Mouse (Mus musculus) urinary bladder, postnatal 10 days (tissue): ENCODE data around the gene Tas2r121.
"Not testable (repeated sequence)": the region's sequence is repeated elsewhere in the genome, so short reads cannot be mapped to it uniquely, and the experiment has no call there.

ENCODE experiments used
- DNase-seq: peaks from one replicate; pipeline ENCODE4 v3.0.0; 2022; ENCODE audit warnings: low spot score

Gene Tas2r121

DNA sequence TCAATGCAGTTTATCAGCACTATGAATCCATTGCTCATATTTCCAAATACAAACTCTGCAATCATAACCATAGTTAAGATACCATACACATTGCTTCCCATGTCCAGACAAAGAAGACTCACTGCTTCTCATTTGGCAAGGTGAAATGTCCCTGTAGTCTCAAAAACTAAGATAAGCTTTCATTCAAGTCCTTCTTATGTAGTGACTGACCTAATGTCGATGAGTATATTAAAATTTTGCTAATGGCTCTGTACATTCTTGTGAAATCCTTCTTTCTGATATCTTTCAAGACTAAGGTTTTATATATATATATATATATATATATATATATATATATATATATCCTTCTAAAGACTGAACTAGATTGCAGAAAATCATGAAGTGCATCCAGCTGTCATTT, at the start of gene Tas2r121:
Tas2r121 (minus strand) TSS at position 101 of the 400 bp plus-strand sequence.
- no peak for DNase-seq

DNA sequence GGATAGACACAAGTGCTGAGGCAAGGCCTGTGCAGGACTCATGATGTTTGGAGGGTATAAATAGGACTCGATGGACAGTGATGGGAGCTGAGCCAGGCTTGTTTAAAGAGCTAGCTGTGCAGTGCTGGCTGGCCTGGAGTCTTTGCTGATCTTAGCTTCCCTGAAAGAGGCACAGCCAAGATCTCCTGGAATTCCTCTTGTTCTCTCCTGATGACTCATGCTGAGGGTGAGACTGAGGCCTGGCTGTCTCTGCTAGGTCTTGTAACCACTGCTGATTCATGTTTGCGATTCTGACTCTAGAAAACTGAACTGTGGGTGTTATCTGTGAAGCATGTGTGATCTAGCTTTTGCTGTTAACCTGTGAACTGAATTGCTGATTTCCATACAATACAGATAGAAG, 49.4 kb upstream of the Tas2r121 start:
- no peak for DNase-seq

DNA sequence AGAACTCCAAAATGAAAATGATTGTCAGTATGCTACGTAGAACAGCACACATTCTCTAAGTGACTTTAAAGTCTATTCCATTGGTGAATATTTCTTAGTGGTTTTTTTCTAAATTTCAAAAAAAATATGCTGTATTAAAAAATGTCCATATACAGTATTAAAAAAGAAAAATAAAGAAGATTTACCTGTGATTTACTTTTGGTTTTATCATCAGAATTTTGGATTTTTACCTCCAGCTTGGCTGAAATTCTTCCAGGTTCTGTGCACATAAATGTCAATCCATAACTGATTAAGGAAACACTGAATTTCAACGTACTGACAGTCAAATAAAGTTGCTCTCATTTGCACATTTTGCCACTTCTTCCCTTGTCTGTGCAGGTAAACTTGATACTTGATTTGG, 37.1 kb upstream of the Tas2r121 start, which contains the start of gene Tas2r115:
Tas2r115 (minus strand) TSS at position 101 of the 400 bp plus-strand sequence.
- DNase-seq = no peak

DNA sequence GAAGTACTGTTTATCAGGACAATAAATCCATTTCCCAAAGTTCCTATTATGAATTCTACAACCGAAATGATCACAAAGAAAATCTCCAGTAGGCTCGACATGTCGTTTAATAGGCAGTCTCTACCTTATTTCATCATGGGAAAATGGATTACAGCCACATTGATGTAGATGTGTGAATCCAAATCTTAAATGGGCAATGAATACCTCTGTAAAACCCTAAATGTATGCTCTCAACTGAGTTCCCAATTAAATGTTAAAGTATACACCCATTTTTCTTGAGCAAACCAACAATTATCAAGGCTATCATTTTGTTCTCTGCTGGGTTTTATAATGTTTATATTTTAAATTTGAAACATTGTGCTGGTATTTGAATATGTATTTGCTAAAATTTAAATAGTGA, 11.0 kb upstream of the Tas2r121 start, which contains the start of gene Tas2r122:
Tas2r122 (minus strand) TSS at position 101 of the 400 bp plus-strand sequence.
- no peak for DNase-seq

DNA sequence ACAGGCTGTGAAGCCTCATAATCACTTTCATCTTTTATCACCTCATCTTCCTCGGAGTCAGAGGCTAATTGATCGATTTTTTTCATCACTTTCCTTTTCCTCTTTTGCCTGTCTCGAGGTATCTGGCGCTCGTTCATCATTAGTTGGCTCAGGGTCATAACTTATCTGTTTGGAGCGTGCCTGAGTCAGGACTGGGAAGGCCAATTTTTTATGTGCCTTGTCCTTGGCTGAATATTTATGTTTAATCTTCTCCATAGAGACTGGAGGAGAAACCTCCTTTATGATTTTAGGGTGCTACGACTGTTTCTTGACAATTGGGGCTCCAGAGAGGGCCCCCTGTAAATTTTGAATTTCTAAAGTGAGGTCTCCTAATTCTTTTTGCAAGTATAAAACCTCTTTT, 9.2 kb downstream of the Tas2r121 start:
- not testable (repeated sequence) for DNase-seq

DNA sequence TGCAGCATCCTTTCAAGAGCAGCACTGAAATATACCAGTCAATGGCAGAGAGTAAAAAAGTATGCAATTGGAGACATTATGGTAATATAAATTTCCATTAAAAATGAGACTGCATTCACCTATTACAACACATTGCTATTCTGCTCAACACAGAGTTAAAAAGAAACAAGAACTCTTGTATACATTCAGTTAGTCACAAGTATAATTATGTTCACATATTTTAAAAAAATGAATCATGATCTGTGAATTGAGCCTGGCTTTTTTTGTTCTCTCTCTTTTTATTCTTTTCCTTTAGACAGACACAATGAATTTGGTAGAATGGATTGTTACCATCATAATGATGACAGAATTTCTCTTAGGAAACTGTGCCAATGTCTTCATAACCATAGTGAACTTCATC, 44.2 kb downstream of the Tas2r121 start, which contains the start of gene Tas2r120:
Tas2r120 (plus strand) TSS at position 301 of the 400 bp plus-strand sequence.
- DNase-seq = no peak

DNA sequence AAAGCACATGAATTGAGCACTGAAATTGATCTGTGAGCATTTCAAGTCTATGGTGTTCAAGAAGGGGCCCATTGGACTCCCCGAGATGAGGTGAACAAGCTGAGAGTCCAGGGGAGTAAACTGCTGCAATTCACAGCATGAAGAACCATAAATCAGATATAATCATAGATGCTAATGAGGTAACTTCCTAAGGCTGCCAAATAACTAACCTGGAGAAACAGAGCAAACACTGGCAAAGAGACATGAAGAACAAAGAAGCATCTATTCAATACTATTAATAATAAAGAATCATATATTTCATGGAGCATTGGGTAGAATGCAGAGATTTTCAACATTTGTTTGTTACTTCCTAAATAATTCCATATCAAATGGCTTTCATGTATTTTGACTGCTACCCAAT, 49.4 kb downstream of the Tas2r121 start, which contains the start of gene A630073D07Rik:
A630073D07Rik (minus strand) TSS at position 101 of the 400 bp plus-strand sequence.
- DNase-seq = no peak
